Mouse (Mus musculus) embryo, embryonic 11 days (tissue): ENCODE data around the gene Sgip1.

Source experiments
- DNase-seq: peaks from one replicate; pipeline ENCODE4 v3.0.0-alpha.2; 2015

Gene Sgip1

GRCm38 (mm10) chr4:102775596-102776270 lies 34.6 kb downstream of the Sgip1 start:
- DNase-seq, result no peak

GRCm38 (mm10) chr4:102779902-102780301 lies 38.8 kb downstream of the Sgip1 start:
- DNase-seq, result no peak

- peak; percentile 19 for DNase-seq
Observed at GRCm38 (mm10) chr4:102783063-102783748, 42.1 kb downstream of the Sgip1 start.

- no peak for DNase-seq
Observed at GRCm38 (mm10) chr4:102785158-102785557, 44.1 kb downstream of the Sgip1 start.

- no peak for DNase-seq
Observed at GRCm38 (mm10) chr4:102792100-102792790, 51.1 kb downstream of the Sgip1 start.

GRCm38 (mm10) chr4:102801471-102801870 lies 60.4 kb downstream of the Sgip1 start:
- DNase-seq, result no peak

GRCm38 (mm10) chr4:102801936-102802335 lies 60.8 kb downstream of the Sgip1 start:
- no peak for DNase-seq

- no peak for DNase-seq
Observed at GRCm38 (mm10) chr4:102804611-102805010, 63.5 kb downstream of the Sgip1 start.

GRCm38 (mm10) chr4:102806987-102807386 lies 65.9 kb downstream of the Sgip1 start:
- DNase-seq, result no peak

GRCm38 (mm10) chr4:102808258-102808657 lies 67.2 kb downstream of the Sgip1 start:
- DNase-seq, result no peak

- no peak for DNase-seq
Observed at GRCm38 (mm10) chr4:102809296-102809695, 68.2 kb downstream of the Sgip1 start.

- DNase-seq, result no peak
Observed at GRCm38 (mm10) chr4:102810277-102810676, 69.2 kb downstream of the Sgip1 start.

- peak; percentile 39 for DNase-seq
Observed at GRCm38 (mm10) chr4:102811007-102811805, 70.1 kb downstream of the Sgip1 start.

- DNase-seq, result no peak
Observed at GRCm38 (mm10) chr4:102813346-102813745, 72.2 kb downstream of the Sgip1 start.

- DNase-seq, result no peak
Observed at GRCm38 (mm10) chr4:102821786-102822185, 80.7 kb downstream of the Sgip1 start.

GRCm38 (mm10) chr4:102824494-102824893 lies 83.4 kb downstream of the Sgip1 start:
- no peak for DNase-seq

GRCm38 (mm10) chr4:102826159-102826558 lies 85.1 kb downstream of the Sgip1 start:
- no peak for DNase-seq

GRCm38 (mm10) chr4:102828518-102828917 lies 87.4 kb downstream of the Sgip1 start:
- no peak for DNase-seq

- DNase-seq, result no peak
Observed at GRCm38 (mm10) chr4:102833191-102833590, 92.1 kb downstream of the Sgip1 start.

GRCm38 (mm10) chr4:102833726-102834125 lies 92.6 kb downstream of the Sgip1 start:
- no peak for DNase-seq

- DNase-seq, result no peak
Observed at GRCm38 (mm10) chr4:102834710-102835109, 93.6 kb downstream of the Sgip1 start.

- DNase-seq, result no peak
Observed at GRCm38 (mm10) chr4:102840062-102840798, 99.1 kb downstream of the Sgip1 start.
